Mouse (Mus musculus): ENCODE measurements around the gene Cfap45.
A peak's percentile ranks its signal among the peaks of the same experiment; 100 is the strongest.

Cfap45 gene

DNA sequence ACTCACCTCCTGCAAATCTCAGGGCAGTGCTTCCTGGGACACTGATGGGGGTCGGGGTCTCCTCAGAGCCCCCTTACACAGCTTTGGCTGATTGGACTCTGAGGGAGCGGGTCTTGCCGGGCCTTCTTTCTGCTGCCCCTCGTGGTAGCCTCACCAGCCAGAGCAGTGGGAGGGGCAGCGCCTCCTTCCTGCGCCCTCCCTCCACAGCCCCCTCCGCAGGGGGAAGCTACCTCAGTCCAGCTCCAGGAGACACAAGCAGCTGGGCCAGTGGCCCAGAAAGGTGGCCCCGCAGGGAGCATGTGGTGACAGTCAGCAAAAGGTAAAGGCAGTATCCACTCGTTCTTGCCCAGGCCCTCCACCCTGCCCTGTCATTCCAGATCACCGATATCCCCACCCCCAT is 23.2 kb upstream of the Cfap45 start:
- no peak for DNase-seq

DNA sequence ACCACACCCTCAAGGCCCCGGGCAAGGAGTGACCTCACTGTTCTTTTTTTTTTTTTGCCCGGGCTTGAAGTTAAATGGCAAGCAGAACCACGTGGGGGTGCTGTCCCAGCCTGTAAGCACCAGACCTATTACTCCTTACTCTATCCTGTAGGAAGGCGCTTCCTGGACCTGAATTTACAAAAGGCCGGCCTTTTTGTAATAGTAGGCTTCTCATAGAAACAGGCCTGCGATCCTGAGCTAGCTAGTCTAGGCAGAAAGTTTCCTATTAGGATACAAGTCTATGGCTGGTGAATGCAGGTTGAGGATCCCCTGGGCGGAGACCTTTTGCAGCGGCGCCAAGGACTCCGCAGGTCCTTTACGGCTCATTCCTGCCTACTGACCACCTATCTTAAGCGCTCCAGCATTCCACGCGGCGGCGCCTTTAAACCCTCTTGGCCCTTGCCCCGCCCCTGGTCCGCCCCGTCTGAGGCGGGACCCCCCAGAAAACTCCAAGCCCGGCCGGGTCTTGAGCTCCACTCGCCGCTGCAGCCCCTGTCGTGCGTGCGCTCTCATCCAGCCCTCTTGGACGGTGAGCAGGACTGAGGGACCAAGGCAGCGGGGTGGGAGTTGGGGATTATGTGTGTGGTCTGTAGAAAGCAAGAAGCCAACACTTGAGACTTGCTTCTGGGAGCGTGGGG is 20.7 kb upstream of the Cfap45 start, which contains the start of gene Tagln2:
TSS of gene Tagln2 (plus strand) at position 283 of the 677 bp plus-strand sequence.
- DNase-seq = peak; percentile 65 to 83

DNA sequence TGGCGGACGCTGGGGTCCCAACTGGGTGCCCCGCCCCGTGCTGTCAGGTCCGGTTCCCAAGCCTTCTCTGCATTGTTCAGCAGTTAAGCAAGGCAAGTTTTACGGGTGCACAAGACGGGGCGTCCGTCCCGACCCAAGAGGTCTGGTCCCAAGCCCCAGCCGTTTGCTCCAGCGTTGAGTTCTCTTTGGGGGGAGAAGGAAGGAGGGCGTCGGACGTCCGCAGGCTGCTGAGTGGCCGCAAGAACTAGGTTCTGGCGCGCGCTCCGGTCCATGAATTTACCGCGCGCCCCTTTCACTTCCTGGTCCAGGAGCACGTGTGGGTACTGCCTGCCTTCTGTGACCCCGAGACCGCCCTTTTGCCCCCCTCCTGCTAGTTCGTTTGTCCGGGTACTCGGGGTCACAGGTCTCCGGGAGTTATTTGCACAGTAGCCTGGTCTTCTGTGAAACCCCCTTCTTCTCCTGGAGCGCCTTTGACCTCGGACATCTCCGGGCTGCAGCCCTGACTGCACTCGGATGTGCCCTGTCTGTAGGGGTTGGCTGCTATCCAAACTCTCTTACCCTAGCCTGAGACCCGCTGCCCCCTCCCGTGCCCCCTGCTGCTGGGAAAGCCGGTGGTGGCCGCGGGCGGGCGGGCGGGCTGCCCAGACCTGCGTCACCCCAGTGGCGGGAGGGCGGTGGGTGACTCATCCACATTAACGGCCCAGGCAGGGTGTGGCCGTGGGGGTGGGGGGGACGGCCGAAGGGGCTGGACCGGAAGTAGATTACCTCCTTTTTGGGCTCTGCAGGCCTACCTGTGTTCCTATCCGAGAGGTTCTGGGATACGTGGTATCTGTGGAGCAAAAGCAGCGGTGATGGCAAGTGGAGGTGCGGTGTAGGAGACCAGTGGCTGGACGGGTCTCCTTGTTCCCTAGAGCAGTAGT is 19.9 kb upstream of the Cfap45 start:
- DNase-seq = peak; percentile 41 to 50

DNA sequence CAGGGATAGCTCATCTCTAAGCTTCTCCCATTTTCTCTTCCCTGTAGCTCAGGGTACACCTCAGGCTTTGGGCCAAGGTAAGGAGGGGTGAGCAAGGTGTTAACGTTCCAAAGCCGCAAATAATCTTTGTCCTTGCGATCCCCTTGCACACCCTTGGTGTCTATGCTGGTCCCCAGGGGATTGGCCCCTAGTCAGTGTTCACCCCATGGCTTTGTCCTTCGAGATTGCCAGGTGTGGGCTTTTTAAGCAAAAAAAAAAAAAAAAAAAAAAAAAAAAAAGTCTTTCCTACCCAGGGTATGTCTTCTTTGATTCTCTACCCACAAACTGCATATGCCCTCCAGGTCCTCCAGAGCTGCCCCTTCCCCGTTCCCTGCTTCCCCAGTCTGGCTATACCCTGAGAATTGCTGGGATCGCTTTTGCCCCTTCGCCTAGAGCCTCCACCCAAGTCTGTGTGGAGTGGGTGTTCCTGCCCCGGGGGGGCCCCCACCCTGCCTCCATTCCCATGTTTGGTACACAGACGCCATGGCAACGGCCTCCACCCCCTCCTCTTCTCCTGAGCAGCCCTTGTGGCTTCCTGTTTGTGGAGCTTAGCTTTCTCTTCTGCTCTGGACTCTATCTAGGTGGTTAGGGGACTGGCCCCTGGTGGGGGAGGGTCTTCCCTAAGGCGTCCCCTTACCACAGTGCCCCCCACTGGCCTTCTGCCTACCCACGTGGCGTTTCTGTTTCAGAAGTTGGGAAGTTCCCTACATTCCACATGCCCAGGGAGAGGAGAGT is 19.0 kb upstream of the Cfap45 start:
- peak; percentile 59 to 63 for DNase-seq

DNA sequence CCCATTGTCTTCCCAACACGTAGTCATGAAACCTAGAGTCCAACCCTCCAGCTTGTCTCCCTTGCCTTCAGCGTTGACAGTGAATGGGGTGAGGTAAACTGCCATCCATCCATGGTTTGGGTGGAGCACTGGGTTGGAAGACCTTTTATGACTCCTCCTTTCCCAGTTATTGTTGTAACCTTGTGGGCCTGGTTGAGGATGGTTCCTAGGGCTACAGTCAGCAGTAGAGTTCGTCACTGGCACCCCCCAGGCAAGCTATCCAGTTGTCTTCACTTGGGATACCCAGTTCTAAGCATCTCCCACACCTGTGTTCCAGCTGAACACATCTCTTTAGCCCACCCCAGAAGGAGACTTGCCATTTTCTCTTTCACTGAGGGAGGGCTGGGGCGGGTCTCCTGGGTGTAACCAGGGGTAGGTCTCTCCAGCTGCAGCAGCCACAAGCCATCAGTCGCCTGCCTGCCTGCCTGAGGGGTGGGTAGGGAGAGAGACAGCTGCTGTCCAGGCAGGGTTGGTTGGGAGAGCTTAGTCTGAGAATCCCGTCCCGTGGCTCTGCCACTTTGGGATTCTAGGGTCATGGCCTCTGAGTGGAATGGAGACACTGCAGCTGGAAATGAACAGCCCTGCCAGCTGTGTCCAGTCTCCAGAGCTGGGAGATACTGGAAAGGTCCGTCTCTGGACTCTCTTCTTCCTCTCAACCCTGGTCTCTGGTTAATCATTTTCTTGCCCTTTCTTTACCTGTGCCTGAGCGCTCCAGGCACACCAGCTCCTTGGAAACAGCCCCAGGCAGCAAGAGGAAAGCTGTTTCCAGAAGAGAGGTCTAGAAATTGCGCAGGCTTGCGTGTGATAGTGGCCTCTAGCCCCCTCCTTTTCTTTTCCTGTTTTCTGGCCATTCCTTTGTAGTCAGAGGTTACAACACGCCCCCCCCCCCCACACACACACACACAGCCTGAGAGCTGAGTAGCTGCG is 18.2 kb upstream of the Cfap45 start:
- no peak for DNase-seq

DNA sequence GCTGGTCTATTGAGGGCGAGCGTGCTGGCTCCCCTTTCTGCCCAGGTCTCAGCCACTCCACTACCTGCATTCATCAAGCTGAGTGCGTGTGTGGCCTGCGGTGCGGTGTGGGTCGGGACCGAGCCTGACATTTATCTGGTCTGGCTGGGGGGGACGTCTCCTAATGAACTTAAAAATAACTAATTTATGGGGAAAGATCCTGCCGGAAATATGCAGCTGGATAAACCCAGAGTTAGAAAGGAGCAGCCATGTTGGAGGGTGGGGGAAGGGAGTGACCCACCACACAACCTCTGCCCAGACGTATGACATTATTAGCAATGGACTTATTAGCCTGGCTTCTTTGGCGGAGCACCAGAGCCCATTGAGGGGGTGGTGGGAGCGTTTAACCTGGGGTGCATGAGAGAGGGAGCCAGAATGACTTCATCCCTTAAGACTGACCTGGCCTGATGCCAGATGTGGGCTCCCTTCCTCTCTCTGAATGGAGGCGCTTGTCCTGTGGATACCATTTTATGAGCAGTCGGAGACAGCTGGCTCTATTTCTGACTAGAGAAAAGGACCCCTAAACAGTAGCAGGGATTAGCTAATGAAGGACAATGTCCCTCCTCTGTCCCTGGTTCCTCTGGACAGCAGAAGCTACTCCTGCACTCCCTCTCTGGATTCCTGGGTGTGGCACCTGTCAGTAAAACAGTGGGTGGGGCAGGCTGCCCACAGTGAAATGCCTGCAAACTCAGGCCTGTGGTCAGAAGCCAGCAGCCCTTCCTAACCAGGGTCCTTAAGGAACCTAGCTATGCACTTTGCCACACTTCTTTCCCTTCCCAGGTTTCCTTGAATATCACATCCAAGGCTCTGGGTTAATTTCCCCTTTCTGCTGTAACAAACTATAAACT is 17.2 kb upstream of the Cfap45 start:
- DNase-seq = no peak

DNA sequence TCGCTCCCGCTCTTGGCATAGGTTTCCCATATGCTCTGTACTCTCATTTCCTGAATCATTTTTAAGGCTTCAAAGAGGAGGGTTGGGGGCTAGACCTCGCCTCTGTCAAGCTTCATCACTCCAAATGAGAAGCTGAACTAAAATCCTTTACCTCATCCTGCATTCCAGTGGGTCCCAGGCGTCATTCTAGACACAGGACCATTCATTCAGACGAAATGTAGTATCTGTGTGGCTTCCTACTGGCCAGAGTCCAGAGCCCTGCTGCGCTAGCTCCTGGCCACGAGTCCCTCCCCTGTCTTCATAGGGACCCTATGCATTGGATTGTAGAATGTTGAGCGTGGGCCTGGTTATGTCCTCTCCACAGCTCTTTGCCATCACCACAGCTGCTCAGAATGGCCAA is 15.8 kb upstream of the Cfap45 start:
- no peak for DNase-seq

DNA sequence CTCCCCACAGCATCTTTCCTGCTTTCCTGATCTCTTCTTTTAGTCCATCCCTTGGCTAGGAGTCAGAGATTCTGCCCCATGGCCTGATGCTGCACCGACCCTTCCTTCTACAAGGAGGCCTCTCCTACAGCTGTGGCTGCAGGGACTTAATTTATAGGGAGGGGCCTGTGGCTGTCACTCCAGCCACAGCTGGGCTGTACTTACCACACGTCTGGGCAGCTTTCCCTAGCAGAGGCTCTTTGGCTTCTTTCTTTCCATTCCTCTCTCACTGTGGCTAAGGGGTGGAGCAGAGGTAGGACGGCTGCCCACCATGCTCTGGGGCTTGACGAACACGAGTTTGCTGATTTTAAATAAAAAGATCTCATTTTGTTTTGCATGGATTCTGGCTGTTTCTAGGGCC is 13.6 kb upstream of the Cfap45 start:
- DNase-seq = no peak

DNA sequence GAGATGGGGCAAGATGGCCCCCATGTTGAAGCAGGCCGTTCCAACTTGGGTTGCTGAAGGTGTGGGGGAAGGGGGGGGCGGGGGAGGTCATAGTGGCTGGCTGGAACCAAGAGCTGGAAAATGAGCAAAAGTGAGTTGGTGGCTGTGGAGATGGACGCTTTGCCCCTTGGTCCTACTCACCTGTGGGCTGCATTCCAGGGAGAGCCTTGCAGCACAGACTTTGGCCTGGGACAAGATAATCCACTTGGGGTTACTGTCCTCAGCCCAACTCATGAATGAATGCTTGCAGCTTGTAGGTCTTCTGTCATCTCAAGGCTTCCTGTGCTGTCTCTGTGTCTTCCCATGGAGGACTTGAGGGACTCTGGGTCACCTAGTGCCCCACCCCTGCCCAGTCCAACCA is 12.9 kb upstream of the Cfap45 start:
- no peak for DNase-seq

DNA sequence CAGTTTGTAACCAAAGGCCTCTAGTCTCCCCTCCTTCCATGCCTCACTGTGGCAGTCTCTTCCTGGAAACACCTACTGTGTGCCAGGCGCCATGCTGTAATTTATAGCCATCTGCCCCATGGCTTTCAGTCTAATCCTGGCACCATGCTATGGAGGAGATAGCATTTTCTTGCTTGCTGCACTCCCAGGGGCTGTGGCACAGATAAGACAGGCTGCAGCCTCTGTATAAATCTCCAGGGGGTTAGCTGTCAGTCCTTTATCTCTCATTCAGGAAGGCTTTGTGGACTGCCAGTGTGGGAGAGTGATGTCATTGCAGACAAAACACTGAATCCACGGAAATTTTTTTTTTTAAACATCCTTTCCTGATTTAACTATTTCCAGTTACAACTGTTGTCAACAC is 12.4 kb upstream of the Cfap45 start:
- no peak for DNase-seq

DNA sequence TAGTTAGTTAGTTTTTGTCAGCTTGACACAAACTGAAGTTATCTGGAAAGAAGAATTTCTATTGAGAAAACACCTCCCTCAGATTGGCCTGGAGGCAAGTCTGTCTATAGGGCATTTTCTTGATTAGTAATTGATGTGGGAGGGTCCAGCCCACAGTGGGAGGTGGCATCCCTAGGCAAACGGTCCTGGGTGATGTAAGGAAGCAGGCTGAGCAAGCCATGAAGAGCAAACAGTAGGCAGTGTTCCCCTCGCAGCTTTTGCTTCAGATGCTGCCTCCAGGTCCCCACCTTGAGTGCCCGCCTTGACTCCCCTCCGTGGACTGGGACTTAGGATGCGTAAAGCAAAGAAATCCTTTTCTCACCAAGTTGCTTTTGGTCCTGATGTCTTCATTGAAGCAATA is 11.4 kb upstream of the Cfap45 start:
- no peak for DNase-seq

DNA sequence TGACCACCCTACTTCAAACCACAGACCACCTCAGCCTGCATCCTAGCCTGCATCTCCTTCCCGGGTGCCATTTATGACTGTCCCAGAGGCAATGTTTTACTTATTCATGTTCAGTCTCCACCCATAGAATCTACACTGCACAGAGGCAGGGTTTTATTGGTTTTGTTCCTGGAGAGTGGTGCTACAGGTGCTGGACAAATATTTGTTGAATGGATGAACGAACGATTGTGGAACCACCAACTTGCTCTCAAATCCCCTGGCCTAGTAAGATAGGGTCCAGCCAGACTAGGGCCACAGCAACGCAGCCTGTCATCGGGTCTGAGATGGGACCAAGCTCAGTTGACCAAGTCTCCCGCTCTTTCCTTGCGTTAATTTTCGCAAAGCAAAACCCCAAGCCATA is 10.6 kb upstream of the Cfap45 start:
- no peak for DNase-seq

DNA sequence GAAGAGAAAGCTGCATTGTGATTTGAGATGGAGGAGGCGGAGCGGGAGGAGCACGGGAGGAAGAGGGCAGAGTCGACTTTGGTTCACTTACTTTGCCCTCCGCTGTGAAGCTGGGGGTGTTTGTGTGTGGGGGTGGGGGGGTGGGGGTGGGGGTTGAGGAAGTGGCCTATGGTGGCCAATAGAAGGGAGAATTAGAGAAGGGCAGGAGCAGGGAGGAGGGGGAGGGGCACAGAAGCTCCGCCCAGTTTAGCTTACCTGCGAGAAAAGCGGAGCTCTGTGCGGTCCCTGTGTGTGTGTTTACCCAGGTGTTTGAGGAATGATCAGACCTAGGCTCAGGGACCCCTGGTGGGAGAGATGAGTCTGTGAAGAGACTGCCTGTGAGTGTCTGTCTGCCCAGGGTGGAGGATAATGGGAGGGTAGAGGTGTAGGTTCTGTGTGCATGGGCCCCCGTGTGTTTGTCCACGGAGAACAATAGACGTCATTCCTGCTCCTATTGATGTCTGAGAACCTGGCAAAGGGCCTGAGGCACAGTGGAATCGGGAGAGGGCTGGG is 10.1 kb upstream of the Cfap45 start:
- no peak for DNase-seq

DNA sequence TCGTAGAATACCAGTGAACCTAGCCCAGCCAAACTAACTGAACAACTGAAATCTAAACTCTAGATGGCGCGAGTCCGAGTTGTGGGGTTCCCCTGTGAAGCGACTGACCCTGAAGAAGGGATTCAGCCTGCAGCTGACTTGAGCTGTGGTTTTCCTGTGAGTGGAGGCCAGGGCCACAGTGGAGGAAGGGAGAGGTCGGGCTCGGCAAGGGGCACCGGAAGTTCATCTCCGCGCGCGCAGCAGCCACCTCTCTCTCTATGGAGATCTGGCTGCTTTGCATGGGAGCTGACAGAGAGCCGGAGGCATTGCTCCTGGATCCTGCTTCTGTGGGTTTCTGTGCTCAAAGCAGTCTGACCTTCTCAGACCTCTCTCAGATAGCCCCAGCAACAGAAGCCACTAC is 7.6 kb upstream of the Cfap45 start:
- peak; percentile 65 to 74 for DNase-seq

DNA sequence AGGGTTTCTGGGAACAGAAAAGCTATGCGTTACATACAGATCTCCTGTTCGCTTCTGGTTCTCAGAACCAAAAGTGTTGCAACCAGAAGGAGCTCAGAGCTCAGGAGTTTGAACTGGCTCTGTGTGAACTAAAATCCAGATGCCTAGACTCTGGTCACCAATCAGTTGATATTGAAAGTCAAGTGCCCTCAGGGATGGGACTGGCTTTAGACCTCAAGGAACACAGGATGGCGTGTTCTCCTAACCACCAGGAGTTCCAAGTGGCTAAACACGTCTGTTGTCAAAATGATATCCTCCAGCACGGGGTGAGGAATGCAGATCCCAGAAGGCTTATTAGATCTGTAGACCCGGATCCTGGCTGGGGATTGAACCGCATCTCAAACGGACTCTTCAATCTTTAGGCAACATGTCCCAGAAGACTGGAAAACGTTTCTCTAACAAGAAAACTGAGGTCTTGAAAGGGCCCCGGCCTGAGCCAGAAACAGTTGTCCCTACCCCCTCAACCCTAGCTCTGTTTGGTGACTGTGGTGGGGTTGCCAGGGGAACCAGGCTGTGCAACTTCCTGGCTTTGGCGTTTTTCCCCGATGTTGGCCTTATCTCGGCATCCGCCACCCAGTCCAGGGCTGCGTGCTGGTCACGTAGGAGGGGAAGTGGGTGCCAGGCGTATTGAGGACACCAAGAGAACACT is 6.9 kb upstream of the Cfap45 start:
- peak; percentile 66 for DNase-seq

DNA sequence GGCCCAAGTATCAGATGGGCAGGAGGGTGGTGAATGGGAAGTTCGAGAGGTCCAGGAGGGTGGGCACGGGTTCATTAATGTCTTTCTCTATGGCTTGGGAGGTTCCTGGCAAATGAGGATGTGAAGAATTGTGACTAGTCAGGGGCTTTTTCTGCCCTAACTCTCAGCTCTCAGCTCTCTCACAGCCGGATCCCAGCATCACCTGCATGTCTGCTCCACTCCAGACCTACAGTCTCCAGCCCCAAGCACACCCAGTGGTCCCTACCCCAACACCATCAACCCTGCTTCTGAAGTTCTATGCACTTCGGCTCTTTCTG is 6.4 kb upstream of the Cfap45 start:
- no peak for DNase-seq

DNA sequence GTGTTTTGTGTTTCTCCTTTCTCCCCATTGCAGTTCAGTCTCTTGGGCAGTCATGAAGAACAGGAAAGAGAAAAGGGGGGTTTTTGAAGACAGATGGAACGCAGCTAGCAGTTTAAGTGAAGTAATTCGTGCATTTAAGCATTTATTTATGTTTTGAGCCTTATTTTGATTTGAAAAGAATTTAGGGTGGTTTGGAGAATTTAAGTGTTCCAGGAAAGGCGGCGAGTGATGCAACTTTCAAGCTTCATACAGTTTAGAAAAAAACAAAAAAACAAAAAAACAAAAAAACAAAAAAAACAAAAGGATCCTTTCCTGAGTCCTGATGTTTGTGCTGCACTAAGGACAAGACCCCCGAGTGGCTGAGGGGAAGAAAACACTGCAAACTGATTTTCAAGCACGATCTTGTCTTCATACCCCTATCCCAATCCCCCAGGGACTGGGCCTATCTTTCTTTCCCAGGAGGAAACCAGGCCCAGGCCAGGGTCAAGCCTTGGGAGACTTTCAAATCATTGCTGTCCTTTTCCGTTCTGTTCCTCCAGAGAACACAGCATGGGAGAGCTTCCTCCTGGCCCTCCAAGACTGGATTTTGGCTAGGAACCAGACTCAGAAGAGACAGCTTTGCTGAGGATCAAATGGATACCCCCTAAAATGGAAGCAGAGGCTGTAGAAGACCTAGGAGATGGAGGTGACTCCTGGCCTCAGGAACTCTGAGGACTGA is 5.9 kb upstream of the Cfap45 start:
- no peak for DNase-seq

DNA sequence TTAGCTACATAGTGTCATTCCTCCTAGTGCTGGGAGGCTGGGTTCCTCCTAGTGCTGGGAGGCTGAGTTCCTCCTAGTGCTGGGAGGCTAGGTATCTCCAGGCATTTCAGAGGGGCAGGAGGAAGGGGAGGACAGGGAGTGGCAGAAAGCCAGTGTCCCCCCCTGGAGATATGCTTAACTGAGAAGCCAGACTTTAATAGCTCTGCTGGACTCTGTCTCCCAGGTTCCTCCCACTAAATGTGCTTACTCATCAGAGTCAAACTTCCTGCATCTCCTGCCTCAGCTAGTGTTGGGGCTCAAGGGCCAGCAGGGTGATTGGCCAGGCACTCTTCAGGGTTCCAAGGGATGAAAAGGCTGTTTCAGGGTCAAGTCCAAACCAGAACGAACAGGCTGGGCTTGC is 5.2 kb upstream of the Cfap45 start:
- no peak for DNase-seq

DNA sequence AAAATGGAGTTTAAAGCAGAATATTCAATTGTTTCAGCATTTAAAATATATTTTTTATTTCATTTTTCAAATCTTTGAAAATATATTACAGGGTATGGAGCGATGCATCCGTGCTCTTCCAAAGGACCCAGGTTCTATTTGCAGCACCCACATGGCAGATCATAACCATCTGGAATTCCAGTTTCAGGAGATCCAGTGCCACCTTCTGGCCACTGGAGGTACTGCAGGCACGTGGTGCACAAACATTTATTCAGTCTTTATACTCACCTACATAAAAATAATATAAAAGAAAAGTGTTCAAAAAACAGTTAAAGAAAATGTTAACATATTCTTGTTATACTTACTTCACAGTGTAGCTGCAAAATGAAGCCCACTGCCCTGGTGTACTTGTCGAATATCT is 2.6 kb upstream of the Cfap45 start:
- no peak for DNase-seq

DNA sequence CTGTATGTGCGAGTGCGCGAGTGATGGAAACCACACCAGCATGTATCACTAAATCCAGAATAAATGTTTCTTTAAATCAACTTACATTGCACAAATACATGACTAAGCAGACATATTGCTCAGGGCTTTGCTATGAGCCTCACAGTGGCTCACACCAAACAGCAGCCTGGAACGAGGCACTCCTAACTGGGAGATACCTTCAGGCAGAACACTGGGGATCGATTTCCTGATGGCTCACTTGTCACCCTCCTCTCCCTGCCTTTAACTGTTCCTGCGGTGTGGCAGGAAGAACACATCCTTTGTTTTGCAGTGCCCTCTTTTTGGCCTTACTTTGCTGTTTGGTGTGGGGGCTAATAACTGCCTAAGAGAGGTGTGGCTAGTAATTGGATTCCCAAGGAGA is 957 bp upstream of the Cfap45 start:
- DNase-seq = no peak
